Mouse (Mus musculus) left cerebral cortex, postnatal 4 days (tissue): ENCODE results near the gene Lmx1a. TPM values are rescaled to one million over a fixed set of nuclear protein-coding genes. Genes with fewer than 3 reads are reported as not detected.
A peak's percentile ranks its signal among the peaks of the same experiment; 100 is the strongest.

Source experiments
- DNase-seq: peaks from one replicate; pipeline ENCODE4 v3.0.0-alpha.2; 2022
- intact Hi-C: fragments of 180-260 bp; cut with DNase I; formaldehyde crosslinking; loops from one replicate; pipeline ENCODE4 v1.15.1; 2025
- total RNA-seq, 2 experiments: library from RNA; stranded (reverse); gene quantifications; 2 replicates each; pipeline ENCODE4 v1.2.3; 2021

Lmx1a gene
- total RNA-seq, 2 experiments from 2014 or later = 0.22 to 0.30 TPM

DNA sequence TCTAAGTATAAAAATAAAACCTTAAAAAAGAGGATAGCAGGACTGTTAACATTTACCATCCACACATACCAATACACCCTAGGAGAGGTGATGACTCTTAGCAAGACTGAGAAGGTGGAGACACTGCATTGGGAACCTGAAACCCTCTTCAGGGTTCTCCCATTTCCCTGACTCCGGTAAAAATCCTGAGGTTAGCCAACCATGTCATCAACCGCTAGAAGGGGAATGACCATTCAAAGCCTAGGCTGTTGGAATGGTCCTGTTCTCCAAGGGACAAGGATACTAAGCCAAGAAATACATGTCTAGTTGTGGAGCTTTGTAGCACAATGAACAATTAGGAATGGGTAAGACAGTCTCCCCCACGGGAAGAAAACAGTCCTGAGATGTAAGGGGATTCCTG, 185.1 kb downstream of the Lmx1a start:
- no peak for DNase-seq
- intact Hi-C loops = no loop called here

- intact Hi-C loops = no loop called here
- DNase-seq = no peak
Observed at GRCm38 (mm10) chr1:167877931-167878330, 188.9 kb downstream of the Lmx1a start.

- intact Hi-C loops = no loop called here
- DNase-seq = peak; percentile 12
Observed at GRCm38 (mm10) chr1:167878354-167878753, 189.3 kb downstream of the Lmx1a start.

- intact Hi-C loops = no loop called here
- no peak for DNase-seq
Observed at GRCm38 (mm10) chr1:167885776-167886175, 196.7 kb downstream of the Lmx1a start.

GRCm38 (mm10) chr1:167888120-167888519, 199.1 kb downstream of the Lmx1a start:
- peak; percentile 58 for DNase-seq
- intact Hi-C loops = no loop called here

DNA sequence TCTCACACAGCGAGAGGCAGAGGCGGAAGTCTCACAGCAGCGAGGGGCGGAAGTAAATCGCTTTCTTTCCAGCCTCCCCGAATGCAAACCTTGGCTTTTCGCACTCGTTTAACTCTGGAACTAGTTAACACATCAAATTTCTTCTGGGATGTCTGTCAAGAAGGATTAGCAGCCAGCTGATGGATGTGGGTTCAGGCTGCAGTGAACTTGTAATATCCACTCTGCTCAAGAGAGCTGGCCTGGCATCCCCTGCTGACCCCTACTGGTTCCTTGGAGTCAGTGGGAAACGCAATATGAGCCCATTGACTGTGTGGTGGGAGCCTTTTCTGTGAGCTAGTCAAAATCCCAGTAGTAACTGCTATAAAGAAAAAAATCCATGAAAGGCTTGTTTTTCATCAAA, 199.8 kb downstream of the Lmx1a start:
- peak; percentile 55 for DNase-seq
- intact Hi-C loops = no loop called here

GRCm38 (mm10) chr1:167896234-167896633, 207.2 kb downstream of the Lmx1a start:
- DNase-seq = peak; percentile 39
- intact Hi-C loops = loop anchor here (10.0 kb wide), 1 partner anchor 201 kb away; no protein-coding TSS in a partner anchor

Other genes starting within 250 kb of the Lmx1a start
- not detected for gene Lrrc52, start 222.5 kb upstream of the Lmx1a start, total RNA-seq
- gene Rxrg, start 90.9 kb upstream of the Lmx1a start, total RNA-seq = 10 to 100 TPM; 13.0 to 19.1 TPM